Mouse (Mus musculus) intestine, embryonic 16.5 days (tissue): ENCODE data around the gene Olfr543. TPM values are rescaled to one million over a fixed set of nuclear protein-coding genes. Genes with fewer than 3 reads are reported as not detected.
"Not testable (repeated sequence)": the region's sequence is repeated elsewhere in the genome, so short reads cannot be mapped to it uniquely, and the experiment has no call there.

Experiments
- ATAC-seq: fragments of 200-750 bp; cut with Nextera tagmentation; 2 replicates; pipeline ENCODE4 v1.8.0; 2017; ENCODE audit warnings: moderate TSS enrichment, moderate library complexity
- H3K27ac ChIP-seq: fragments of 300-500 bp; sonication (generic); 2 replicates; pipeline ENCODE4 v1.5.1; 2014; ENCODE audit warnings: mild to moderate bottlenecking, low read length
- H3K27me3 ChIP-seq: fragments of 300-500 bp; sonication (generic); replicated peaks from 2 replicates; pipeline ENCODE4 v1.6.1; 2014; ENCODE audit warnings: low read length, control low read depth, mixed read lengths; ENCODE audit not compliant: control insufficient read depth, insufficient read depth
- H3K36me3 ChIP-seq: fragments of 300-500 bp; sonication (generic); 2 replicates; pipeline ENCODE4 v1.6.1; 2014; ENCODE audit warnings: low read length, control low read depth; ENCODE audit not compliant: control insufficient read depth, insufficient read depth
- H3K4me1 ChIP-seq: fragments of 300-500 bp; sonication (generic); 2 replicates; pipeline ENCODE4 v1.6.1; 2014; ENCODE audit warnings: low read length, control low read depth, mixed read lengths; ENCODE audit not compliant: control insufficient read depth, insufficient read depth
- H3K4me2 ChIP-seq: fragments of 300-500 bp; sonication (generic); 2 replicates; pipeline ENCODE4 v1.6.1; 2014; ENCODE audit warnings: low read depth, low read length, control low read depth
- H3K4me3 ChIP-seq: fragments of 300-500 bp; sonication (generic); 2 replicates; pipeline ENCODE4 v1.5.1; 2014; ENCODE audit warnings: mild to moderate bottlenecking, low read length
- H3K9ac ChIP-seq: fragments of 300-500 bp; sonication (generic); 2 replicates; pipeline ENCODE4 v1.6.1; 2014; ENCODE audit warnings: low read depth, low read length
- H3K9me3 ChIP-seq: fragments of 300-500 bp; sonication (generic); 2 replicates; pipeline ENCODE4 v1.6.1; 2016; ENCODE audit warnings: low read length, control low read depth; ENCODE audit not compliant: control insufficient read depth
- WGBS: fragments of 180-500 bp; shearing (Covaris S2); extraction: QIAGEN DNeasy Blood & Tissue Kit; methylation state at CpG from one replicate; pipeline ENCODE4 v1.1.7; 2014; 5-methylcytosine and 5-hydroxymethylcytosine counted together
- polyA plus RNA-seq: library from polyadenylated mRNA; unstranded; fragments of >200 nt; fragmentation: Nextera tagmentation; extraction: Ambion mirVana; gene quantifications from 2 replicates; pipeline ENCODE4 v1.2.1, GENCODE M21; 2015

Olfr543 gene
- polyA plus RNA-seq, 1 experiment from 2014 or later: 0.16 TPM

- H3K27ac ChIP-seq: no peak overlapping the region
- H3K4me1 ChIP-seq: no peaks in the 10 kb centered on the region; the same call in 1 of the 2 replicates
- H3K9ac ChIP-seq: no peak overlapping the region
- no peak overlapping the region for H3K4me3 ChIP-seq
- H3K27me3 ChIP-seq: 0 out of 2 replicates have a peak, but pooled peaks cover 3% of the 10 kb centered on the region
- no peaks in the 10 kb centered on the region for H3K9me3 ChIP-seq
- no peak for ATAC-seq
- H3K36me3 ChIP-seq: no peaks in the 10 kb centered on the region
- 87% methylated on average over 9 of the region's 9 CpGs for WGBS
- no peak overlapping the region for H3K4me2 ChIP-seq
These were observed 26.6 kb upstream of the Olfr543 start for GRCm38 (mm10) chr7:102508066-102508465.

GRCm38 (mm10) chr7:102506848-102507247, 25.4 kb upstream of the Olfr543 start:
- 45% methylated on average over 3 of the region's 3 CpGs for WGBS
- no peaks in the 10 kb centered on the region for H3K36me3 ChIP-seq
- no peaks in the 10 kb centered on the region for H3K4me1 ChIP-seq
- no peak overlapping the region for H3K4me2 ChIP-seq
- peak; percentile 74 for ATAC-seq
- H3K27me3 ChIP-seq: no peaks in the 10 kb centered on the region
- H3K4me3 ChIP-seq: no peak overlapping the region
- H3K9me3 ChIP-seq: no peaks in the 10 kb centered on the region
- H3K9ac ChIP-seq: no peak overlapping the region
- H3K27ac ChIP-seq: no peak overlapping the region

DNA sequence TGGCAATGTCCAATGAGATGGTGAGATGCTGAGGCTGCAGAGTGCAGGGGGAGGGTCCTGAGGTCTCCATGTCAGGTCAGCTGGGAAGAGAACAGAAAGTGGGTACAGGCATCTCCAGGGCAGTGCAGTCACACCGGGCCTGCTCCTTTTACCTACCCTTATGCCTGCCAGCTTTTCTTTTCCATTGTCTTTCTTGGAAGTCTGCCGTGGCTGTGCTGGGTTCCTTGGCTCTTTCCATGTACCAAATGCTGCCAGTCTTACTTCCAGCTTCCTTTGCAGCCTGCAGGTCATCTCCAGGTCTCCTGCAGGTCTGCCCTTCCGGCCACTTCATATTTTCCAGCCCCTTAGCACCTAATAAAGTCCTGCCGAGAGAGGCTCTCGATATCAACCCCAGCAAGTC, 20.5 kb upstream of the Olfr543 start:
- H3K36me3 ChIP-seq: no peaks in the 10 kb centered on the region
- H3K4me1 ChIP-seq: no peaks in the 10 kb centered on the region
- H3K9me3 ChIP-seq: no peaks in the 10 kb centered on the region
- no peak for ATAC-seq
- no peak overlapping the region for H3K27ac ChIP-seq
- no peaks in the 10 kb centered on the region for H3K27me3 ChIP-seq
- WGBS: 80% methylated on average over 5 of the region's 5 CpGs
- H3K9ac ChIP-seq: no peak overlapping the region
- H3K4me2 ChIP-seq: no peak overlapping the region
- no peak overlapping the region for H3K4me3 ChIP-seq

DNA sequence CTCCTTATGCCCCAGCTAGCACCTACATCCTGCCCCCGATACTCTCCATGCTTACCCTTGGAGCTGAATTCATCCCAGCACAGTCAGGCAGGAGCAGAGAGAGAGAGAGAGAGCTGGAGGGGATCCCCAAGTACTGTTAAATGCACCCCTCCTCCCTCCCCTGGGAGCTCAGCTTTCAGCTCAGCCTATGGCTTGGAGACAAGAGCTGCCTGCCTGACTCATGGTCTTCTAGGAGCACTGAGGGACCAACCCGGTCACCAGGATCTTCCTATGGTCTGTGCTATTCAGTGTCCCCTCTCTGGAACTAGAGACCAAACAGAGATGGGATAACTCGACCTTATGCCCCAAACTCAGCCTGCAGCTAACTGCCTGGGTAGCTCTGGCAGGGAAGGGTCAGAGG, 18.0 kb upstream of the Olfr543 start, which contains the start of gene Olfr545:
Gene Olfr545 (minus strand): TSS at position 101 of the 400 bp plus-strand sequence.
- WGBS: 62% methylated on average over 3 of the region's 3 CpGs
- no peak within 1 kb of the TSS for H3K4me3 ChIP-seq
- ATAC-seq: no peak

GRCm38 (mm10) chr7:102494416-102494815, 12.9 kb upstream of the Olfr543 start:
- WGBS: 56% methylated on average over 6 of the region's 7 CpGs
- not testable (repeated sequence) for H3K9me3 ChIP-seq, H3K36me3 ChIP-seq

More for the DNA sequence above, 18.0 kb upstream of the Olfr543 start, which contains the start of gene Olfr545:
- no peaks in the 10 kb centered on the region for H3K27me3 ChIP-seq
- no peak within 1 kb of the TSS for H3K27ac ChIP-seq
- no peaks in the 10 kb centered on the region for H3K36me3 ChIP-seq
- H3K4me2 ChIP-seq: no peak within 1 kb of the TSS
- no peaks in the 10 kb centered on the region for H3K9me3 ChIP-seq
- H3K9ac ChIP-seq: no peak within 1 kb of the TSS
- no peaks in the 10 kb centered on the region for H3K4me1 ChIP-seq

GRCm38 (mm10) chr7:102488161-102488560, 6.7 kb upstream of the Olfr543 start, which contains the start of gene Olfr544:
Gene Olfr544 (minus strand): TSS chr7:102488313.
- no peak within 1 kb of the TSS for H3K9ac ChIP-seq
- H3K36me3 ChIP-seq: no peaks in the 10 kb centered on the region
- 70% methylated on average over 1 of the region's 1 CpGs for WGBS
- H3K27ac ChIP-seq: no peak within 1 kb of the TSS
- no peak within 1 kb of the TSS for H3K4me2 ChIP-seq
- no peaks in the 10 kb centered on the region for H3K27me3 ChIP-seq
- H3K4me3 ChIP-seq: no peak within 1 kb of the TSS
- H3K4me1 ChIP-seq: no peaks in the 10 kb centered on the region
- H3K9me3 ChIP-seq: no peaks in the 10 kb centered on the region
- ATAC-seq: no peak

More at GRCm38 (mm10) chr7:102494416-102494815, 12.9 kb upstream of the Olfr543 start:
- H3K4me1 ChIP-seq, H3K27me3 ChIP-seq, H3K4me2 ChIP-seq, H3K4me3 ChIP-seq, ATAC-seq, H3K27ac ChIP-seq, H3K9ac ChIP-seq: not testable (repeated sequence)

DNA sequence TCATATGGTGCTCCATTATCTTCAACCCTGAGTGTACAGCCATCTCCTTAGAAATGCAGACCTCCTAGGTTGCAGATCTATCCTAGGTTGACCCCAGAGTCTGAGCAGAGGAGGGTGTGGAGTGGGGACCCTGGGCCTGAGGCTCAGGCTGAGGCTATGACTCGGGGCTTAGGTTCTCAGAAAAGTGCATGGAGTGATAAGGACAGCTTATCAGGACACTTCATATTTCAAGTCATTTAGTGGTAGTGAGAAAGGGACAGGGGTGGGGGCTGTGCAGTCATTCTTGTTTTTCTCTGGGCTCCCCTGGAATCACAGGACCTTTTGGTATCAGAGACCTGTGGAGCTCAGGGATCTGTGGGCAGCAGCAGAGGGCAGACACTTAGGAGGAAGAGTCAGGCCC, 4.6 kb upstream of the Olfr543 start:
- H3K4me2 ChIP-seq: no peak overlapping the region
- H3K9me3 ChIP-seq: no peaks in the 10 kb centered on the region
- no peak overlapping the region for H3K27ac ChIP-seq
- no peaks in the 10 kb centered on the region for H3K4me1 ChIP-seq
- no peaks in the 10 kb centered on the region for H3K36me3 ChIP-seq
- 53% methylated on average over 1 of the region's 1 CpGs for WGBS
- no peak overlapping the region for H3K9ac ChIP-seq
- H3K4me3 ChIP-seq: no peak overlapping the region
- no peaks in the 10 kb centered on the region for H3K27me3 ChIP-seq
- ATAC-seq: no peak

DNA sequence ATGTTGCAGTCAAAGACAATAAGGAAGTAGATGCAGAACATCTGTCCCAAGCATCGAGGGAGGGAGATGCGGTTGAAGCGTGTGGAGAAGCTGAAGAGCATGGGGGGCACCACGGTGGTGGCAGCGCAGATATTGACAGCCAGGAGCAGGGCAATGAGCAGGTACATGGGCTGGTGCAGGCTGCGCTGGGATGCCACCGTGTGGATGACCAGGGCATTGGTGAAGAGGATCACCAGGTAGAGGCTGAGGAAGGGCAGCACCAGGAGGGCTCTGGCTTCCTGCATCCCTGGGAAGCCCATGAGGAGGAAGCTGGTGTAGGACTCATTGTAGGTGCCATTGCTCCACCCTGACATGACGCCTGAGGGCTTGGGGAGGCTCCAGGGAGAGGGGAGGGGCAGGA, 3.3 kb upstream of the Olfr543 start:
- H3K4me2 ChIP-seq, H3K27me3 ChIP-seq, H3K9ac ChIP-seq, H3K9me3 ChIP-seq, H3K4me3 ChIP-seq, ATAC-seq, H3K27ac ChIP-seq, H3K36me3 ChIP-seq, H3K4me1 ChIP-seq: not testable (repeated sequence)
- 62% methylated on average over 8 of the region's 8 CpGs for WGBS

DNA sequence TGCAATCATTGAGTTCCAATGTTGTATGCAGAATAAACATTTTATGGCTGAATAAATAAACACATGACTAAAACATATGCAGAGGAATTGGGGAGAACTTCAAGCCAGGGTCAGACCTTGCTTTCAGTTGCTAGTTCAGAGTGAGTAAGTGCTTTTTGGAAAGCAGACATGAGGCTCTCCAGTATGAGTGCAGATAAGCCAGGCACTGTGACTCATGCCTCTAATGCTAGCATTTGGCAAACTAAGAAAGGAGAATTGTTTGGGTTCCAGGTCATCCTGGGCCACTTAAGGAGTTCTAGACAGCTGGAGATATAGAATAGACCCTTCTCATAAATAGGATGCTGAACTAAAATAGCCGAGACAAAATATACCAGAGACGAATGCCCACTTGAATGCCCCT, 2.2 kb upstream of the Olfr543 start:
- Histone ChIP-seq H3K4me2 (no peak overlapping the region), H3K27me3 (no peaks in the 10 kb centered on the region), H3K9ac (no peak overlapping the region), H3K4me3 (no peak overlapping the region), H3K4me1 (0 out of 2 replicates have a peak, but pooled peaks cover 7% of the 10 kb centered on the region), H3K27ac (no peak overlapping the region), H3K36me3 (no peaks in the 10 kb centered on the region), H3K9me3 (no peaks in the 10 kb centered on the region)
- ATAC-seq: no peak
- 75% methylated on average over 2 of the region's 2 CpGs for WGBS

DNA sequence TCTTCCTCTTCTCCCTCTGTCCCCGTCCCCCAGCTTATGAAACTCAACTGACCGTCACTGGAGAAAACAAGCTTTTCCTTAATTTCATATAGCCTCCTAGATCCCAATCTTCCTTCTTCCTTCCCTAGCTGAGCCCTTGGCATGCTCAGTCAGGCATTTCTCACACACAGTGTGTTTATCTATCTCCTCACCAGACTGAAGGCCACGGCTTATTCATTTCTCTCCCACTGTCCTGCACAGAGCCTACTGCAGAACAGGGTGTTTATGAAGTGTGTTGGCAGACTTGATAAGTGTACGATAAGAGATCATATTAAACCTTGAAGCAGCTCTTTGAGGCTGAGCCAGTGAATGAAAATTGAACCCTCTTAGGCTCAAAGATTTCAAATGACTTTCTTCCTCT, 658 bp downstream of the Olfr543 start:
- no peak overlapping the region for H3K4me3 ChIP-seq
- no peaks in the 10 kb centered on the region for H3K9me3 ChIP-seq
- no peak overlapping the region for H3K27ac ChIP-seq
- H3K36me3 ChIP-seq: no peaks in the 10 kb centered on the region
- ATAC-seq: no peak
- no peak overlapping the region for H3K4me2 ChIP-seq
- H3K9ac ChIP-seq: no peak overlapping the region
- H3K27me3 ChIP-seq: no peaks in the 10 kb centered on the region
- 71% methylated on average over 4 of the region's 4 CpGs for WGBS
- 0 out of 2 replicates have a peak, but pooled peaks cover 7% of the 10 kb centered on the region for H3K4me1 ChIP-seq
